Mouse (Mus musculus): Measurements from ENCODE around the gene A930033H14Rik.
A peak's percentile ranks its signal among the peaks of the same experiment; 100 is the strongest.

The A930033H14Rik gene

GRCm38 (mm10) chr10:69225951-69226350 is 13.1 kb upstream of the A930033H14Rik start:
- no peak for DNase-seq

- DNase-seq: no peak
Measured at GRCm38 (mm10) chr10:69225471-69225870, 12.6 kb upstream of the A930033H14Rik start.

GRCm38 (mm10) chr10:69224276-69224675 is 11.4 kb upstream of the A930033H14Rik start:
- no peak for DNase-seq

GRCm38 (mm10) chr10:69223232-69223631 is 10.3 kb upstream of the A930033H14Rik start:
- DNase-seq: no peak

GRCm38 (mm10) chr10:69221955-69222354 is 9.1 kb upstream of the A930033H14Rik start:
- no peak for DNase-seq

- DNase-seq: no peak
Measured at GRCm38 (mm10) chr10:69221148-69221547, 8.2 kb upstream of the A930033H14Rik start.

GRCm38 (mm10) chr10:69220296-69220695 is 7.4 kb upstream of the A930033H14Rik start:
- no peak for DNase-seq

- DNase-seq: no peak
Measured at GRCm38 (mm10) chr10:69219289-69219626, 6.4 kb upstream of the A930033H14Rik start.

GRCm38 (mm10) chr10:69218458-69219288 is 5.8 kb upstream of the A930033H14Rik start:
- no peak for DNase-seq

- no peak for DNase-seq
Measured at GRCm38 (mm10) chr10:69217127-69217690, 4.3 kb upstream of the A930033H14Rik start.

- DNase-seq: no peak
Measured at GRCm38 (mm10) chr10:69213986-69214385, 1.1 kb upstream of the A930033H14Rik start.

GRCm38 (mm10) chr10:69213451-69213877 is 566 bp upstream of the A930033H14Rik start:
- DNase-seq: peak; percentile 14

GRCm38 (mm10) chr10:69211976-69212375 is 922 bp downstream of the A930033H14Rik start:
- no peak for DNase-seq

- no peak for DNase-seq
Measured at GRCm38 (mm10) chr10:69211560-69211959, 1.3 kb downstream of the A930033H14Rik start.

GRCm38 (mm10) chr10:69210659-69211058 is 2.2 kb downstream of the A930033H14Rik start:
- no peak for DNase-seq

- no peak for DNase-seq
Measured at GRCm38 (mm10) chr10:69210006-69210405, 2.9 kb downstream of the A930033H14Rik start.

GRCm38 (mm10) chr10:69208705-69209104 is 4.2 kb downstream of the A930033H14Rik start:
- no peak for DNase-seq

GRCm38 (mm10) chr10:69207981-69208630 is 4.8 kb downstream of the A930033H14Rik start:
- DNase-seq: no peak

GRCm38 (mm10) chr10:69207481-69207880 is 5.4 kb downstream of the A930033H14Rik start:
- no peak for DNase-seq

- DNase-seq: no peak
Measured at GRCm38 (mm10) chr10:69206081-69206480, 6.8 kb downstream of the A930033H14Rik start.

GRCm38 (mm10) chr10:69204677-69205400 is 8.1 kb downstream of the A930033H14Rik start:
- no peak for DNase-seq

- no peak for DNase-seq
Measured at GRCm38 (mm10) chr10:69193721-69194120, 19.2 kb downstream of the A930033H14Rik start.

- no peak for DNase-seq
Measured at GRCm38 (mm10) chr10:69192266-69192665, 20.6 kb downstream of the A930033H14Rik start.

Data from thymus, postnatal 14 days (tissue).